18 mouse cellular contexts compared by ENCODE assay signal in the genomic region with DNA sequence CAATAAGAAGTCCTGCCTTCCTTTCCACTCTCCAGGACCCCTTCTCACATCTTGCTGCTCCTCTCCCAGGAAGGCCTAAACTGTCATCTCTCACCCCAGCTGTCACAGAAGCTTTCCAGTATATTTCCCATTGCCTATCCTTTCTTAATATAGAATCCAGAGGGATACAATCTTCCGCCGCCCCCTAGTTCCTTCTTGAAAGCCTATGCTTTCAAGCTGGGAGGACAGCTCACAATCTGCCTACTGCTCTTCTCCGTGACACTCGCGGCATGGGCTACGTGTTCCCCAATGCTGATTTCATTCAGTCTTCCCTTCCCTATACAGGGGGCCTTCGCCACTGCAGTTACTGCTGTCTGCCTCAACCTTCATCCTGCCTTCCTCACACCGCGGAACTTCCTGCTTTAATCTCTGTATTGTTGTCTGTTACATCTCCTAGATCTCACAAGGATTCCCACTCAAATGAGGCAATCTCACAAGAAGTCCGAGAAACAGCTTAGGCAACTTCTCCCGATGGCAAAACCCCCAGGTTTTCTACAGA. TPM values are rescaled to one million over a fixed set of nuclear protein-coding genes. Genes with fewer than 3 reads are reported as not detected.
A peak's percentile ranks its signal among the peaks of the same experiment; 100 is the strongest.
DNase-seq lines count a peak whose midpoint lies in the region; ATAC-seq and TF ChIP-seq lines count a peak whose summit lies in the region.
"Had no signal": no experiment of that assay in that cellular context is flagged by ENCODE, and none has a peak within 500 bp of the region (broad histone marks: within the 10 kb centered on the region; RNA-seq: fewer than 3 reads in every experiment).

No protein-coding gene starts in this region.

- no peak for TF ChIP-seq CTCF in liver, postnatal 0 days (IDR thresholded peaks at IDR 0.05; ENCODE audit: low read depth)
- no peak for TF ChIP-seq CTCF in small intestine, adult 2 months (IDR thresholded peaks at IDR 0.05; ENCODE audit: extremely low read depth, insufficient read length, insufficient replicate concordance, low read depth, low read length)

- 0 out of 2 replicates have a peak overlapping the region, but pooled peaks have one; percentile 2 for H3K4me2 ChIP-seq in liver, postnatal 0 days (ENCODE audit: low read depth, low read length)
- no peak overlapping the region for H3K4me2 ChIP-seq in liver, embryonic 12.5 days
- H3K4me2 ChIP-seq in forebrain, embryonic 11.5 days (ENCODE audit: low read depth, low read length, severe bottlenecking) = no peak overlapping the region
- H3K4me2 ChIP-seq: embryonic facial prominence, embryonic 13.5 days; heart, embryonic 12.5 days; hindbrain, embryonic 15.5 days had no signal

- WGBS in liver, postnatal 0 days (ENCODE audit: insufficient replicate concordance) = 54% methylated on average over 11 of the region's 11 CpGs
- 52% methylated on average over 11 of the region's 11 CpGs for WGBS in liver, embryonic 12.5 days (ENCODE audit: insufficient replicate concordance)
- 84% methylated on average over 11 of the region's 11 CpGs for WGBS in small intestine, adult 2 months
- 91% methylated on average over 11 of the region's 11 CpGs for WGBS in forebrain, embryonic 11.5 days

- no peaks in the 10 kb centered on the region for H3K27me3 ChIP-seq in liver, postnatal 0 days (ENCODE audit: insufficient read depth, low read length)
- H3K27me3 ChIP-seq in liver, embryonic 12.5 days (replicated peaks) = peaks cover 7% of the 10 kb centered on the region; the same call in 1 of the 2 replicates
- H3K27me3 ChIP-seq in small intestine, adult 2 months (ENCODE audit: control insufficient read depth, insufficient read depth, low read length) = no peaks in the 10 kb centered on the region
- no peaks in the 10 kb centered on the region for H3K27me3 ChIP-seq in forebrain, embryonic 11.5 days (ENCODE audit: control insufficient read depth, insufficient read depth, low read length)
- H3K27me3 ChIP-seq: embryonic facial prominence, embryonic 13.5 days; heart, embryonic 12.5 days; hindbrain, embryonic 15.5 days had no signal

- no peaks in the 10 kb centered on the region for H3K9me3 ChIP-seq in liver, postnatal 0 days (ENCODE audit: low read length)
- H3K9me3 ChIP-seq in liver, embryonic 12.5 days (replicated peaks) = no peaks in the 10 kb centered on the region
- H3K9me3 ChIP-seq in forebrain, embryonic 11.5 days (ENCODE audit: control insufficient read depth, low read length) = no peaks in the 10 kb centered on the region
- H3K9me3 ChIP-seq: embryonic facial prominence, embryonic 13.5 days; heart, embryonic 12.5 days; hindbrain, embryonic 15.5 days had no signal

- H3K4me1 ChIP-seq in liver, postnatal 0 days (ENCODE audit: insufficient read depth) = peaks cover 48% of the 10 kb centered on the region
- peaks cover 21% of the 10 kb centered on the region for H3K4me1 ChIP-seq in liver, embryonic 12.5 days
- H3K4me1 ChIP-seq in small intestine, adult 2 months (ENCODE audit: control insufficient read depth, insufficient read depth, insufficient read length, low read length) = peaks cover 22% of the 10 kb centered on the region
- peaks cover 20% of the 10 kb centered on the region for H3K4me1 ChIP-seq in forebrain, embryonic 11.5 days (replicated peaks; ENCODE audit: control insufficient read depth, insufficient read depth, low read length)

- no peak overlapping the region for H3K4me3 ChIP-seq in liver, postnatal 0 days (ENCODE audit: low read depth, low read length)
- H3K4me3 ChIP-seq in liver, embryonic 12.5 days = no peak overlapping the region
- no peak overlapping the region for H3K4me3 ChIP-seq in small intestine, adult 2 months (ENCODE audit: low read depth, low read length)
- no peak overlapping the region for H3K4me3 ChIP-seq in forebrain, embryonic 11.5 days (ENCODE audit: low read depth, low read length)
- H3K4me3 ChIP-seq: embryonic facial prominence, embryonic 13.5 days; heart, adult 2 months; heart, embryonic 12.5 days; hindbrain, embryonic 15.5 days had no signal

- no peak for DNase-seq in liver, postnatal 0 days
- DNase-seq in brain, adult 2 months (ENCODE audit: low read depth, low spot score) = peak; percentile 56
- no peak for DNase-seq in forebrain, embryonic 11.5 days (ENCODE audit: low spot score)
- DNase-seq: adrenal gland, adult 2 months; adrenal gland, postnatal 36 days; cerebellum, adult 11 months; cerebellum, adult 8-10 months; cerebellum, postnatal 25 days; gastrocnemius, postnatal 10 days; heart, adult 2 months; heart, postnatal 36 days had no signal

- H3K27ac ChIP-seq in liver, postnatal 0 days (ENCODE audit: low read depth) = peak overlapping the region; percentile 46
- H3K27ac ChIP-seq in liver, embryonic 12.5 days = no peak overlapping the region
- H3K27ac ChIP-seq in small intestine, adult 2 months (ENCODE audit: insufficient read depth, low read depth, low read length) = 0 out of 2 replicates have a peak overlapping the region, but pooled peaks have one; percentile 61
- no peak overlapping the region for H3K27ac ChIP-seq in forebrain, embryonic 11.5 days (ENCODE audit: low read depth, low read length)
- H3K27ac ChIP-seq: embryonic facial prominence, embryonic 13.5 days; heart, adult 2 months; hindbrain, embryonic 15.5 days had no signal

- no peak for TF ChIP-seq POLR2A in small intestine, adult 2 months (IDR thresholded peaks at IDR 0.05; ENCODE audit: low read depth, low read length)

- H3K36me3 ChIP-seq in liver, postnatal 0 days (replicated peaks; ENCODE audit: insufficient read depth, low read length) = no peaks in the 10 kb centered on the region
- H3K36me3 ChIP-seq in liver, embryonic 12.5 days = no peaks in the 10 kb centered on the region
- no peaks in the 10 kb centered on the region for H3K36me3 ChIP-seq in small intestine, adult 2 months (ENCODE audit: control insufficient read depth, insufficient read depth, low read length)
- H3K36me3 ChIP-seq in forebrain, embryonic 11.5 days (ENCODE audit: control insufficient read depth, insufficient read depth, low read length) = no peaks in the 10 kb centered on the region
- H3K36me3 ChIP-seq: embryonic facial prominence, embryonic 13.5 days; heart, embryonic 12.5 days; hindbrain, embryonic 15.5 days had no signal

- no peak overlapping the region for H3K9ac ChIP-seq in liver, postnatal 0 days (replicated peaks)
- no peak overlapping the region for H3K9ac ChIP-seq in liver, embryonic 12.5 days
- no peak overlapping the region for H3K9ac ChIP-seq in forebrain, embryonic 11.5 days (ENCODE audit: low read length)
- H3K9ac ChIP-seq: embryonic facial prominence, embryonic 13.5 days; heart, embryonic 12.5 days; hindbrain, embryonic 15.5 days had no signal

- no peak for ATAC-seq in liver, postnatal 0 days
- no peak for ATAC-seq in liver, embryonic 12.5 days
- ATAC-seq in granulocyte monocyte progenitor cell, adult 5-6 weeks (replicated peaks; ENCODE audit: poor library complexity, severe bottlenecking) = peak; percentile 59
- ATAC-seq in forebrain, embryonic 11.5 days (replicated peaks; ENCODE audit: low FRiP score) = no peak
- ATAC-seq: forebrain, embryonic 14.5 days had no signal

- TF ChIP-seq EP300 in liver, postnatal 0 days (IDR thresholded peaks at IDR 0.05; ENCODE audit: low read depth) = no peak

RNA-seq across cellular contexts. Expression of gene Csf1, which starts 30.6 kb away (rescaled TPM):
- 6.6 and 7.2 TPM in 2 replicates for polyA plus RNA-seq in liver, postnatal 0 days (2015; fragmentation: Nextera tagmentation; extraction: Ambion mirVana)
- polyA plus RNA-seq in liver, embryonic 12.5 days (2016; fragmentation: Nextera tagmentation; extraction: Ambion mirVana) = 8.7 and 8.8 TPM in 2 replicates
- total RNA-seq in granulocyte monocyte progenitor cell, adult 5-6 weeks (2014; fragmentation: Nextera tagmentation) = 6.4 and 7.2 TPM in 2 replicates
- 2.1 and 2.9 TPM in 2 replicates for total RNA-seq in granulocyte monocyte progenitor cell, adult 5-6 weeks (2017)
- 7.7 and 9.7 TPM in 2 replicates for polyA plus RNA-seq in small intestine, adult 2 months (2012; rRNA removed)
- 6.0 and 8.1 TPM in 2 replicates for polyA plus RNA-seq in forebrain, embryonic 11.5 days (2014; fragmentation: Nextera tagmentation; extraction: Ambion mirVana)

Comparison
In these comparisons a context has a peak if more than half of its experiments do, and no peak if none do; other contexts are left out.
1. H3K27ac ChIP-seq: peak in liver, postnatal 0 days (single experiment) and small intestine, adult 2 months (single experiment); none in liver, embryonic 12.5 days (single experiment) and forebrain, embryonic 11.5 days (single experiment).